Mouse (Mus musculus): ENCODE data around the gene Gm14137.
A peak's percentile ranks its signal among the peaks of the same experiment; 100 is the strongest.

Gene Gm14137

GRCm38 (mm10) chr2:119173991-119174651, at the start of gene Gm14137:
Gene Gm14137, plus strand, starts transcription at chr2:119174509.
- no peak for DNase-seq (ENCODE audit: low spot score in 2 of 2)

- no peak for DNase-seq (ENCODE audit: low spot score in 2 of 2)
Measured at GRCm38 (mm10) chr2:119136346-119136898, 37.9 kb upstream of the Gm14137 start.

- DNase-seq (ENCODE audit: low spot score in 2 of 2): no peak
Measured at GRCm38 (mm10) chr2:119145199-119145598, 29.1 kb upstream of the Gm14137 start.

DNA sequence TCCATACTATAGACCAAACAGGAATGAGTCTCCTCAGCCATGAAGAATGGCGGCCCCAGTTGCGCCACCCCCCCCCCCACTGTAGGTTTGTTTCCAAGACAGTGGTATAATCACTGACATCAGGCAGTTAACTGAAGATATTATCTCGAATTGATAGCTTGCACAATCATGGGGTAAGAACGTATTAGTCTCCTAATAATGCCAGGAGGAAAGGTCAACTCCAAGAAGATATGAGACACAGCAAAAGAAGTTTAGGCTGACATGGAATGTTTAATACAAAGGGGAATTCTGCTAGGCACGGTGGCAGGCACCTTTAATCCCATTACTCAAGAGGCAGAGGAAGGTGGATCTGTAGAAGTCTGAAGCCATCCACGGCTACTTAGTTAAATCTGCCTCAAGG, 27.9 kb upstream of the Gm14137 start:
- DNase-seq (ENCODE audit: low spot score in 2 of 2): no peak

GRCm38 (mm10) chr2:119147160-119147678, 27.1 kb upstream of the Gm14137 start:
- DNase-seq (ENCODE audit: low spot score in 2 of 2): no peak

- peak in 1 of 2 experiments; percentile 50 for DNase-seq (ENCODE audit: low spot score in 2 of 2)
Measured at GRCm38 (mm10) chr2:119147775-119148174, 26.5 kb upstream of the Gm14137 start.

DNA sequence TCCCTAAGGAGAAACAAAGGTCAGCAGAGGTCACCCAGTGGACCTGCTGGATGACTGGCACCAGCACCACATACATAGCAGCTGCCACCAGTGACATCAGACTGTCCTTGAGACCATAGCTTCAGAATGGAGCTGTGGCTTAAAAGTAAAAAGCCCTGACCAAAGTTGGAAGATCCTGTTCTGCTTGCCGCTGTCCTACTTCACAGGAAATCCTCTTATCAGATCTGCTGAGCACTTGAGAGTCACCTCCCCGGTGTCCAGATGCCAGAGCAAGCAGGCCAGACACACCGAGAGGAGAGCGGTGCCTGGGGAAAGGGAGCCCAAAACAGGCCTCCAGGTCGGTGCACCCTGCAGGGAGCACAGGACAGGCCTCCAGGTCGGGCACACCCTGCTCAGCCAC, 22.1 kb upstream of the Gm14137 start:
- no peak for DNase-seq (ENCODE audit: low spot score in 2 of 2)

- DNase-seq (ENCODE audit: low spot score in 2 of 2): no peak
Measured at GRCm38 (mm10) chr2:119154683-119155082, 19.6 kb upstream of the Gm14137 start.

DNA sequence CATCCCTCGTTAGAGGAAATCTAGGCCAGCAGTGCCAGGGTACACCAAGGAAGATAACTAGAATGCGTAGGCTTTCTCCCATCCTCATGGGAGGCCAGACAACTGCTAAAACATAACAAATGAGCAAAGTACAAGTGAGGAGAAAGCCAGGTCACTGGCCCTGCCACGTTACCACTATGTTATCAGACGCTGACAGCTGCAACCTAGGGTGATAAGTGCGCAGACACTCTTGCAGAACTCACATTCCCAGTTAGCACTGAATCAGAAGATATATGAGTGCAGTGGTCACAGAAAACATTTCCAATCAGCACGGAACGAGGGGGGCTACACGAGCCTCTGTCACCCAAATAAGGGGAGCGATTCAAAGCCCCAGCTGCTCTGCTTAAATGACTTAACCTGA, 18.9 kb upstream of the Gm14137 start:
- no peak for DNase-seq (ENCODE audit: low spot score in 2 of 2)

DNA sequence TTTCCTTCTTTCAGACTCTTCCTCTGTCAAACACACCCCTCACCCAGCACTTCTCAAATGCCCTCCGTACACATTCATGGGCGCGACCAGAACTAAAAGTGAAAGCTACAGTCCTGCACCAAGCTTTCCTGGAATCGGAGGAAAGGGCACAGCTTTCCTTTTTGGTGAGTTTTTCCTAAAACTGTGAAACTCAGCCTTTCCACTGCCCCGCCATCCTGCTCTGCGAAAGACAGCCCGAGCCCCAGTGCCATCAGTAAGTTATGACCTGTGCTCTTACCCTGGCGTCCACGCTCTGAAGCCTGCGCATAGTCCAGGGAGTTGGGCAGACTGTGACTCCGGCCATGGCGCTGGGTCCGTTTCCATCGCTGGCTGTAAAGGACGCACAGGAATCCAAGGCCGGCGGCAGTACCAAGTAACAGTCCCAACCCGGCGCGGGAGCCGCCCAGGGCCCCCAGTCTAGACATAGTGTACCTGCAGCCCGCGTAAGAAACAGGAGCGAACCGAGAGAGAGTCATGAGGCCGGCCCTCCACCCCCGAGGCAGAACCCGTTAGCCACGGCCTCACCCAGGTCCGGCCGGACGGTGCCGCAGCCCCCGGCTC, 18.1 kb upstream of the Gm14137 start:
- DNase-seq (ENCODE audit: low spot score in 2 of 2): no peak

DNA sequence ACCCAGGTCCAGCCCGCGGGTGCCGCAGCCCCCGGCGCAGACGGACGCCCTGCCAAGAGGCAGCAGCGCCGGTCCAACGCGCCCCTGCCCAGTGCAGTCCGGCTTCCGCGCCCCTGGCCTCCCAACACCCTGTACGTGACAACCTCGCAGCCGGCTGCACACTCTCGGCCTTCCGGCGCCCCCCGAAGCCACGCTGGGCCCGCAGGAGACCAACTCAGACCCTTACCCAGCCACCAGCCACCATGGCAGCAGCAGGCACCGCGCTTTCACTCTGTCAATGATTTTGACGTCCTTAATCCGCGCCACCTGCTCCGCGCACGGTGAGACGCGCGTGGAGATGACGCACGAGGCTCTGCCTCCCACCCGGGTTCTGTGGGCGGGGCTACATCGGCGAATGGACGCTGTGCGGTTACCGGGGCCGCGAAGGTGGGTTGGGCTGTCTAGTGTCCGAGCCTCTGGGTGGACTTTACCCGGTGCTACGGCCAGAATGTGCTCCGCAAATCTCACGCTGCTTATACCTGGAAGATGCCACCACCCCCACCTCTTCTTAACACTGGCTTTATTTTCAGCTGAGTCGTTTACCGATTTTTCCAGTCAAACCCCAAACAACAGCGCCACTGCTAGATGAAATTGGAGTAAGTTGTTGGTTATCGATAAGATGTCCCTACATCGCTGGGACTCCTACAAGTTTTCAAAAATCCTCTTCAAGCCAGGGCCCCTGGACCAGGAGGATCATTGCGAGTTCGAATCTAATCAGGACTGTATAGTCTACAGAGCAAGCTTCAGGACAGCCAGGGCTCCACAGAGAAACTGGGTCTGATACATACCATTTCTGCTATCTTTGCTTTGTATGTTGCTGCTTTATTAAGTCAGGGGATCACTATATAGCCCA, 17.4 kb upstream of the Gm14137 start, which contains the start of gene Rmdn3:
TSS of gene Rmdn3 (minus strand) at position 354 of the 892 bp plus-strand sequence.
- DNase-seq (ENCODE audit: low spot score in 2 of 2): peak; percentile 88 to 97

- no peak for DNase-seq (ENCODE audit: low spot score in 2 of 2)
Measured at GRCm38 (mm10) chr2:119157836-119158235, 16.5 kb upstream of the Gm14137 start.

DNA sequence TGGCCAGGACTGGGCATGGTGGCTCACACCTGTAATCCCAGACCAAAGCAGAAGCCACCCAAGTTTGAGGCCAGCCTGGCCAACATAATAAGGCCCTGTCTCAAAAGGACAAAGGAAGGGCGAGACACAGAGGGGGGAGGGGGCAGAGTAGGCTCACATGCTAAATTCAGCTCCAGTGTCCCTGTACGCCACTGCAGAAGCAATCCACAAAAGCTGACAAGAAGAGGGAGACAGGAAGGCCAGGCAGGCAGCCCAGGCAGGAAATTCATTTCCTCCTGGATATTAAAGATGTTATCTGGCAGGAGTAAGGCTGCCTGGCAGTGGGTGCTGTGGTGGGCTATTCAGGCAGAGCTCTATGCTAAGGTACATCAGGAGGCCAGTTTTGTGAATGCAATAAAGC, 13.1 kb upstream of the Gm14137 start:
- no peak for DNase-seq (ENCODE audit: low spot score in 2 of 2)

DNA sequence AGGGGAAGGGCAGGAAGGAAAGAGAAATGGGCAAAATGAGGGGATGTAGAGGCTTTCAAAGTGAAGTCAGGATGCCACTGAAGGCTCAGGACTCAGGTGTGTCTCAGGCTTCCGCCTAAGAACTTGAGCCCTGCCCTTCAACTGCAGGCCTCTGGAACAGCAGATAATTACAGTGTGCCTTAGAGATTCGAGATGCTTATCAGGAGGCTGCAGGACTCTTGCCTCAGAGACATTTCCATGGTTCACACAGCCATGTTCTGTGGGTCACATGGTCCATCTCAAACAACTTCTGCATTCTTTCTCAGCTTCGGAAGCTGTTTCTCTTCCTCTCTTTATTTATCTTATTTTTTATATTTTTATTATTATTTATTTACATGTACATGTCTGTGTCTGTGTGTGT, 11.2 kb upstream of the Gm14137 start:
- no peak for DNase-seq (ENCODE audit: low spot score in 2 of 2)

GRCm38 (mm10) chr2:119163999-119164398, 10.3 kb upstream of the Gm14137 start:
- no peak for DNase-seq (ENCODE audit: low spot score in 2 of 2)

GRCm38 (mm10) chr2:119165401-119165800, 8.9 kb upstream of the Gm14137 start:
- DNase-seq (ENCODE audit: low spot score in 2 of 2): no peak

- no peak for DNase-seq (ENCODE audit: low spot score in 2 of 2)
Measured at GRCm38 (mm10) chr2:119166901-119167865, 7.1 kb upstream of the Gm14137 start, which contains the start of gene Gchfr. Gene Gchfr, plus strand, starts transcription at chr2:119167773.

DNA sequence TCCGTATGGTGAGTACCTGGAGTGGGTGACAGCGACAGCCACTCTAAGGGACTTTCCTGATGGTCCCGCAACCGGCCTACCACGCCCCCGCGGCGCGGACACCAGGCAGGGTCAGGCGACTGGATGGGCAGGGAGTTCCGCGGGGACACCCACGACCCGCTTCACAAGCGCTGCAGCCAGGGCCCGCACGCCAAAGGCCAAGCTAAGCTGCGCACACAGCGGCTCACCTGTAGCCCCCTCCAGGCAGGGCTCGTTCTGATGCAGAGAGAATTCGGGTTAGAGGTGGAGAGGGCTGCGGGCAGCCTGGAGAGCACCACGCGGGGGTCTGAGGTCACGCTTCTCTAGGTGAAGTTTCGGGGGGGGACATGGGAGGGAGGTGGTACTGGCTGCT, 6.4 kb upstream of the Gm14137 start:
- no peak for DNase-seq (ENCODE audit: low spot score in 2 of 2)

- DNase-seq (ENCODE audit: low spot score in 2 of 2): no peak
Measured at GRCm38 (mm10) chr2:119170282-119170681, 4.0 kb upstream of the Gm14137 start.

- no peak for DNase-seq (ENCODE audit: low spot score in 2 of 2)
Measured at GRCm38 (mm10) chr2:119171574-119171973, 2.7 kb upstream of the Gm14137 start.

GRCm38 (mm10) chr2:119172446-119172845, 1.9 kb upstream of the Gm14137 start:
- DNase-seq (ENCODE audit: low spot score in 2 of 2): no peak

Measured in left cerebral cortex, adult 9 months (tissue).